Mouse (Mus musculus) kidney, postnatal 25 days (tissue): ENCODE measurements around the gene Aox3.
A peak's percentile ranks its signal among the peaks of the same experiment; 100 is the strongest.

Source experiments
- DNase-seq, 2 experiments: peaks; one replicate each; pipeline ENCODE4 v3.0.0; 2021; ENCODE audit warnings: mixed read lengths in 2 of 2

Gene Aox3

DNA sequence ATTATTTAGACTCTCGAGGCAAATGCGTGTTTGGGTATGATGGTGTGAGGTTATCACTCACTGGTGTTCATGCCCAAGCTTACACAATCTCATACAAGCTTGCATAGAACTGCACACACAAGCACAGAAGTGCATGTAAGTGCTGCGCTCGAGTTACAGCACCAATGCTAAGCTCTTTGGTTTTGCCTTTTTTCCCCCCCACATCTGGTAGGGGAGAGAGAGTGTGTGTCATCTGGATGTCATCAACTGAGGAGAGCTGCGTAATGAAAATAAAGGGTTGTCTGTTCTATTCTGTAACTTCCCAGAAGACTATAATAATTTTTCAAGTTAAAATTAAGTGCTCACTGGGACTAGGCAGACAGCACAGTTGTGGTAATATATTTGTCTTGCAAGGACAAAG lies 100.9 kb downstream of the Aox3 start:
- DNase-seq: no peak

- DNase-seq: no peak
Measured at GRCm38 (mm10) chr1:58215353-58215752, 102.4 kb downstream of the Aox3 start.

DNA sequence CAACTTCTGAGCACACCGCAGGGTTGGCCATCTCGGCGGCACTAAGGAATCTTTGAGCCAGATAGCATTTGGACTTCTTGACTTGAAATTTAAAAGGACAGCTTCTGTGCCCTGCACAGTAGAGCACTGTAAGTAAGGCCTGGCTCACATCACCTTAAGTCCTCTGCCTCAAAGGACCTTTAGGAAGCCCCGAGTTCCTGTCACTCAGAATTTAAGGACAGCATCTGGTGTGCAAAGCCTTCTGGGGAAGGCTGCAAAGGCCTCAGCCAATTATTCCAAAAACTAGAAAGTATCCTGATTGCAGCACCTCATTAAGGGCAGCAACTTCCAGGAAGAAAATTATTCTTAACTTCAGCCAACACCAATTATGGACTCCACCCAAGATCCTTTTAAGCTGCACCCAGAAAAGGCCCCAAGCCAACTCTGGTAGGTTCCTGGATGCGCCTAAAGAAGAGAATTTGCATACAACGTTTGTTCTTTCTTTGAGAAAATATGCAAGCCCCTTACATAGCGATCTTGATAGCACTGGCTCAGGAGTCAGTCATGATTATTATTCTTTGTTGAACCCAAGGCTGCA lies 103.1 kb downstream of the Aox3 start:
- no peak for DNase-seq

GRCm38 (mm10) chr1:58221070-58221469 lies 108.1 kb downstream of the Aox3 start:
- no peak for DNase-seq

DNA sequence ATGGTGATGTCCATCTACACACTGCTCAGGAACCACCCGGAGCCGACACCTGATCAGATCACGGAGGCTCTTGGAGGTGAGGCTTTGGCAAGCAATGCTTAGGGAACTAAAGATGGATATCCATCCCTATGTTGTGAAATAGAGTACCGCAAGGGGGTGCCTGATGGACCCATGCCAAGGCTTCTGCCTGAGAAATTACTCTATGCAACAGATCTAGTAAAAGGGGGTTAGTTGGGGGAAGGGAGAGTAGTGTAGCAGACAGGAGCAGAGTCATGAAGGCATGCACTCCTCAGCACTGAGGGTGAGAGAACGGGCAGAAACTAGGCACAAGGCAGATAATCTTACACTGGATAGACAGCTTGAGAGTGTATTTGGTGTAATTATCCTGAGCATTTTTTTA lies 108.9 kb downstream of the Aox3 start:
- no peak for DNase-seq

DNA sequence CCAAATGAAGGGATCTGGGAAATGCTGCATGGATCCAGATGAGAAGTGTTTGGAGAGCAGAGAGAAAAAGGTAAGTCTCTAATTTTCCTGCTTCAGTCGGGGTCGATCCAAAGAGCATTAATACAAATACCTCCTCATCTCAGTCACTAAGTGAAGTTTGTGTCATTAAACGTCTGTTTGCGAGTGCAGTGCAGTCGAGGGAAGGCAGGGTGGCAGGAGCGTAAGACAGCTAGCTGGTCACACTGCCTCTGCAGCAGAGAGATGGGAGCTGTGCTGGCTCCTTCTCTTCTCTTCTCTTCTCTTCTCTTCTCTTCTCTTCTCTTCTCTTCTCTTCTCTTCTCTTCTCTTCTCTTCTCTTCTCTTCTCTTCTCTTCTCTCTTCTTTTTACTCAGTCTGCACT lies 115.2 kb downstream of the Aox3 start:
- no peak for DNase-seq

DNA sequence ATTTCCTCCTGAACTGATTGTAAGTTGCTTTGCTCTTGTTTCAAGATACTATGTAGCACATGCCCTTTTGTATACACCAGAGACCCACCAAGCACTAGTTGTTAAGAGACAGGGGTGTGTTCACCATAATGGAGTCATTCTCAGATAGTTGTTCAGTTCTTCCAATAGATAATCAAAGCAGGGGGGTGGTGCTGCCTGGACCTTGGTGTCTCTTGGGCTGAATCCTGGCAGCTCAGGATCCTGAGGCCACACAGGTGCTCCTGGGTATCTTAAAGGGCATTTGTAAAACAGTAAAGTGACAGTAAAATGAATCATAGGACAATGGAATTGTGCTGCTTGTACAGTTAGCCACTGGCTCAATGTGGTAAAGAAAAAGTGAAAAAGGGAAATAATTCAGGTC lies 116.0 kb downstream of the Aox3 start:
- no peak for DNase-seq

- no peak for DNase-seq
Measured at GRCm38 (mm10) chr1:58229774-58230173, 116.8 kb downstream of the Aox3 start.

DNA sequence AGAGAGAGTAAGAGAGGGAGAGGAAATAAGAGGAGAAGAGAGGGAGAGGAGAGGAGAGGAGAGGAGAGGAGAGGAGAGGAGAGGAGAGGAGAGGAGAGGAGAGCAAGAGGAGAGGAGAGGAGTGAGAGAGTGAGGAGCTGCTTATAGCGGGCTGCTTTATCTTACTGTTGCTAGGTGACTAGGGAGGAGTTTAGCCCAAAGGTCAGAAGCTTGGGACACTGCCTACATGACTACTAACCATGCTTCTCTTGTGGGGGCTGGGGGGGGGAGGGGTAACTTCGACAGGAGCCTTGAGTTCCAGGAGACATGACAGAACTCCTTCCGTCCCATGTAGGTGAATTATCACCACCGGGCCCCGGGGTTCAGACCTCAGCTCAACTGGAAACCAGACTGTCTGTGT lies 117.6 kb downstream of the Aox3 start:
- no peak for DNase-seq

DNA sequence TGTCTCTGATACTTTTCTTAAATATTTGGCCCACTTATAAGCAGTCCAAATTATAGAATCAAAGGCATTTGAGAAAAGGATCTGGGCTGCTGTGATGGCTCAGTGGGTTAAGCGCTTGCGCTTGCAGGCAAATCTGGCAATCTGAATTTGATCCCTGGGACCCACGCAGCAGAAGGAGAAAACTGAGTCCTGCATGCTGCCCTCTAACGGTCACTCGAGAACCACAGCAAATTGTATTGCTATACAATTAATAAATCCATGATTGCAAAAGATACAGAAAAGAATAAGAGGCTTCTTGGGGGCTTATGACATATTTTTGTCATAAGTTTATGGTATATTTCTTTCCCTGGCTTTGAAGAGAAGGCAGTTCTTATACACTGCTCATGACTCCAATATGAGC lies 122.5 kb downstream of the Aox3 start:
- DNase-seq: no peak

GRCm38 (mm10) chr1:58237527-58238299 lies 124.8 kb downstream of the Aox3 start:
- peak; percentile 28 to 35 for DNase-seq

GRCm38 (mm10) chr1:58238440-58238839 lies 125.5 kb downstream of the Aox3 start:
- no peak for DNase-seq

DNA sequence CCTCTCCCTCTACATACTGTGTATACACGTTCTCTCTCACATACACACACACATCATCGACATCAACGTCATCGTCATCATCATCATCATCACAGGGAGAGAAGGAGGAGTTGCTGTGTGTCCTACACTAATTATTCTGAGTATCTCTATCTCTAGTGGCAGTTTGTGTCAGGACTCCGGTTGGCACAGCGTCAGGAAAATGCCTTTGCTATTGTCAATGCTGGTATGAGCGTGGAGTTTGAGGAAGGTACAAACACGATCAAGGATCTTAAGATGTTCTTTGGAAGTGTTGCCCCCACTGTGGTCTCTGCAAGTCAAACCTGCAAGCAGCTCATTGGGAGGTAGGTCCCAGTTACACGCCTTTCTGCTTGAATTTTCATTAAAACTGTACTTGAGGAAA lies 126.0 kb downstream of the Aox3 start:
- no peak for DNase-seq

GRCm38 (mm10) chr1:58240347-58240746 lies 127.4 kb downstream of the Aox3 start:
- DNase-seq: no peak

GRCm38 (mm10) chr1:58244487-58244886 lies 131.6 kb downstream of the Aox3 start:
- DNase-seq: no peak

DNA sequence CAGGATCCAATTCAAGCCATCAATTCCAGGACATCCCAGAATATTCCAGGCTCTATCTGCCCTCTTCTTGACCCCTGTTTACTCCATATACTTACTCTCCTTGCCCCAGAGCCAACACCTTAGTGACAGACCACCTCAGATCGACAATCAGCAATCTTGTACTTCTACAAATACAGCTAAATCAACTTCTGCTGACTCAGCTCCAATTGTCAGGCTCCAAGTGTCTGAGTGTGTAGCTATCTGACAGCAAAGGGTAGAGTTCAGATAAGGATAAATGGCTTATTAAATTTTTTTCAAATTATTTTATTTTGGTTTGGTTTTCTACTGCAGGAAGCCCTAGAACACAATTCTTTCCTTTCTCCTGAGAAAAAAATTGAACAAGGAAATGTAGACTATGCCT lies 135.6 kb downstream of the Aox3 start:
- DNase-seq: no peak
